Mouse (Mus musculus) lung, postnatal 0 days (tissue): ENCODE measurements around the gene Abcc4. TPM values are rescaled to one million over a fixed set of nuclear protein-coding genes. Genes with fewer than 3 reads are reported as not detected.

Experiments
- ATAC-seq: fragments of 200-750 bp; cut with Nextera tagmentation; 2 replicates; pipeline ENCODE4 v1.8.0; 2017; ENCODE audit warnings: moderate library complexity
- DNase-seq: peaks from one replicate; pipeline ENCODE4 v3.0.0-alpha.2; 2016; ENCODE audit warnings: low spot score
- H3K27ac ChIP-seq: fragments of 300-500 bp; sonication (generic); 2 replicates; pipeline ENCODE4 v1.5.1; 2014; ENCODE audit warnings: antibody characterized with exemption, mild to moderate bottlenecking, low read length, mixed read lengths
- H3K27me3 ChIP-seq: fragments of 300-500 bp; sonication (generic); replicated peaks from 2 replicates; pipeline ENCODE4 v1.6.1; 2014; ENCODE audit warnings: low read length, mixed read lengths; ENCODE audit not compliant: insufficient read depth
- H3K36me3 ChIP-seq: fragments of 300-500 bp; sonication (generic); 2 replicates; pipeline ENCODE4 v1.6.1; 2014; ENCODE audit warnings: low read length, mixed read lengths; ENCODE audit not compliant: insufficient read depth
- H3K4me1 ChIP-seq: fragments of 300-500 bp; sonication (generic); 2 replicates; pipeline ENCODE4 v1.6.1; 2014; ENCODE audit warnings: antibody characterized with exemption, low read depth, low read length, mixed read lengths; ENCODE audit not compliant: insufficient read depth
- H3K4me2 ChIP-seq: fragments of 300-500 bp; sonication (generic); replicated peaks from 2 replicates; pipeline ENCODE4 v1.6.1; 2014; ENCODE audit warnings: low read depth, mild to moderate bottlenecking, low read length, moderate library complexity, mixed read lengths
- H3K4me3 ChIP-seq: fragments of 300-500 bp; sonication (generic); 2 replicates; pipeline ENCODE4 v1.5.1; 2014; ENCODE audit warnings: low read depth, low read length
- H3K9ac ChIP-seq: fragments of 300-500 bp; sonication (generic); replicated peaks from 2 replicates; pipeline ENCODE4 v1.6.1; 2014; ENCODE audit warnings: low read depth, mild to moderate bottlenecking
- H3K9me3 ChIP-seq: fragments of 300-500 bp; sonication (generic); 2 replicates; pipeline ENCODE4 v1.6.1; 2016; ENCODE audit warnings: low read length, mixed read lengths
- CTCF ChIP-seq: IDR thresholded peaks from 2 replicates; pipeline ENCODE4 v1.5.1; 2016; ENCODE audit warnings: antibody characterized with exemption, mild to moderate bottlenecking
- EP300 ChIP-seq: IDR thresholded peaks from 2 replicates; pipeline ENCODE4 v1.6.1; 2016; ENCODE audit warnings: antibody characterized with exemption, mild to moderate bottlenecking, control low read depth
- WGBS: fragments of 180-500 bp; shearing (Covaris S2); extraction: QIAGEN DNeasy Blood & Tissue Kit; methylation state at CpG from one replicate; pipeline ENCODE4 v1.1.7; 2014; 5-methylcytosine and 5-hydroxymethylcytosine counted together
- polyA plus RNA-seq: library from polyadenylated mRNA; unstranded; fragments of >200 nt; fragmentation: Nextera tagmentation; extraction: Ambion mirVana; gene quantifications from 2 replicates; pipeline ENCODE4 v1.2.1, GENCODE M21; 2015

The Abcc4 gene
- polyA plus RNA-seq, 1 experiment from 2014 or later: 1.0 TPM

DNA sequence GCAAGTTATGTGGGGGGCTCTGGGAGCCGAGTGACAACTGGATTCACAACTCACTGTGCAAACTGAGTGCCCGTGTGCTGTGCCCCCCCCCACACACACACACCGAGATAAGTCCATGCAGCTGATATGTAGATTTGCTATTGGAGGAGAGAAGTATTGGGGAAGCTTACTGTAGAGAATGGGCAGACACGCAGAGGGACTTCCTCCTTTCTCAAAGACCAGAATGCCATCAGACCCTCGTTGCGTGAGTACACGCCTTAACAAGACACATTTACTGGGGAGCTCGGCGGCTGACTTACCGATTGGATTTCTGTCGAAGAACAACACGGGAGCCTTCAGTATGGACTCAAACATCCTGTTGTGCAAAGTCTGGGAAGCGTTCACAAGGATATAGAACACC, 111.6 kb downstream of the Abcc4 start:
- Histone ChIP-seq H3K4me3 (no peak overlapping the region), H3K36me3 (no peaks in the 10 kb centered on the region), H3K27ac (no peak overlapping the region), H3K9ac (no peak overlapping the region), H3K4me2 (0 out of 2 replicates have a peak overlapping the region, but pooled peaks have one; percentile 12), H3K27me3 (no peaks in the 10 kb centered on the region), H3K4me1 (no peaks in the 10 kb centered on the region), H3K9me3 (no peaks in the 10 kb centered on the region)
- no peak for TF ChIP-seq CTCF
- TF ChIP-seq EP300: no peak
- ATAC-seq (no peak), DNase-seq (peak; percentile 11)
- 58% methylated on average over 13 of the region's 13 CpGs for WGBS

- H3K27me3 ChIP-seq: no peaks in the 10 kb centered on the region
- no peaks in the 10 kb centered on the region for H3K9me3 ChIP-seq
- no peaks in the 10 kb centered on the region for H3K36me3 ChIP-seq
- ATAC-seq (peak; percentile 80), DNase-seq (peak; percentile 74)
- H3K9ac ChIP-seq: no peak overlapping the region
- TF ChIP-seq EP300: no peak
- TF ChIP-seq CTCF: peak; percentile 92
- no peaks in the 10 kb centered on the region for H3K4me1 ChIP-seq
- no peak overlapping the region for H3K4me3 ChIP-seq
- no peak overlapping the region for H3K4me2 ChIP-seq
- WGBS: 45% methylated on average over 20 of the region's 20 CpGs
- H3K27ac ChIP-seq: no peak overlapping the region
Observed at GRCm38 (mm10) chr14:118591477-118592403, 114.3 kb downstream of the Abcc4 start.

GRCm38 (mm10) chr14:118582333-118582941, 123.6 kb downstream of the Abcc4 start:
- Histone ChIP-seq H3K27ac (no peak overlapping the region), H3K4me1 (no peaks in the 10 kb centered on the region), H3K36me3 (no peaks in the 10 kb centered on the region), H3K9me3 (no peaks in the 10 kb centered on the region), H3K4me3 (no peak overlapping the region), H3K27me3 (no peaks in the 10 kb centered on the region), H3K4me2 (no peak overlapping the region), H3K9ac (no peak overlapping the region)
- DNase-seq (no peak), ATAC-seq (no peak)
- no peak for TF ChIP-seq EP300
- TF ChIP-seq CTCF: no peak
- 63% methylated on average over 8 of the region's 8 CpGs for WGBS

- WGBS: 29% methylated on average over 8 of the region's 8 CpGs
Observed at GRCm38 (mm10) chr14:118581673-118582072, 124.3 kb downstream of the Abcc4 start.

DNA sequence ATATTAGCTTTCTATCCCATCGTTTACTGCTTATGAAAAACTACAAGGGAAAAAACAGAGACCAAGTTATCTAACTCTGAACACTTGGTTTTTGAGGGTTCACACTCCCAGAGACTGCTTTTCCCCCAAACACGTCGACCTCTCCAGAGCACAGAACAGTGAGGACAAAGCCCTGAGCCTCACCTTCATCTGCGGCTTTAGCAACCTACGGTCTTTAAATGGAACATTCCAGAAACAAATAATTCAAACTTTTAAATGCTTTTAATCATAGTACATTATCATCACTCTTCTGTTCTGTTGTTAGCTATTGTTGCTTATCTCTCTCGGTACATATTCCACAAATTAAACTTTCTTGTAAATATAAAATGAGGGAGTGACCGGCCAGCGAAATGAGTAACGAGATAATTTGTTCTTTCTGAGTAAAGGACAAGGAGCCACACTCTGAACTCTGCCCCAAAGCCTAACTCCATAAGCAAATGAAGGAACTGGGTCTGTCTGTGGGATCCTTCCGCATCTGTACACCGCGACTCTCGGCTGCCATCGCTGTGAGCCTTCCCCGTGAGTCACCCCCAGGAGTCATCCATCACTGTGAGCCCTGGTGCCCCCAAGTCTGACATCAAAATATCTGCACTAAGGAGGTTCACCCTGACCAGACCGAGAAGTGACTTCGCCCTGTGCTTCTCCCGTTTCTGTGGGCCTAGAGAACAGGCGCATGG, 126.8 kb downstream of the Abcc4 start:
- Histone ChIP-seq H3K4me1 (no peaks in the 10 kb centered on the region), H3K27me3 (no peaks in the 10 kb centered on the region), H3K4me2 (no peak overlapping the region), H3K4me3 (no peak overlapping the region), H3K36me3 (no peaks in the 10 kb centered on the region), H3K9ac (no peak overlapping the region), H3K27ac (no peak overlapping the region), H3K9me3 (no peaks in the 10 kb centered on the region)
- no peak for DNase-seq
- TF ChIP-seq EP300 (no peak), CTCF (no peak)
- ATAC-seq: no peak
- 66% methylated on average over 19 of the region's 19 CpGs for WGBS

More at GRCm38 (mm10) chr14:118581673-118582072, 124.3 kb downstream of the Abcc4 start:
- no peaks in the 10 kb centered on the region for H3K9me3 ChIP-seq
- no peak overlapping the region for H3K9ac ChIP-seq
- DNase-seq: no peak
- H3K4me1 ChIP-seq: no peaks in the 10 kb centered on the region
- H3K36me3 ChIP-seq: no peaks in the 10 kb centered on the region
- no peaks in the 10 kb centered on the region for H3K27me3 ChIP-seq
- ATAC-seq: no peak
- TF ChIP-seq EP300 (no peak), CTCF (no peak)
- no peak overlapping the region for H3K27ac ChIP-seq
- no peak overlapping the region for H3K4me2 ChIP-seq
- no peak overlapping the region for H3K4me3 ChIP-seq

DNA sequence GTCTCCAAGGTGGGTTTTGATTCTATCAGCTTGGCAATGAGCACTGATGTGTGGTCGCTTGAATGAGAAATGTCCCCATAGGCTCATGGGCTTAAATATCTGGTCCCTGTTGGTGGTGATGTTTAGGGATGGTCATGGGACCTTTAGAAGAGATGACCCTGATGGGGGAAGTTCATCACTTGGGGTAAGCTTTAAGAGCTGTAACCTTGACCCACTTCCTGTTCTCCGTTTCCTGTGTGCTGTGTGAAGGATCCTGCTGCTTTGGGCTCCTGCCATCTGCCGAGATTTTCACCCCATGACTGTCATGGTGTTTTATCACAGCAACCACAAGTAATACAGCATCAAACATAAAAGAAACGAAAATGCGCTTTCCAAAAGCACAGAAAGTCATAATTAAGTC, 128.1 kb downstream of the Abcc4 start:
- H3K4me1 ChIP-seq: no peaks in the 10 kb centered on the region
- no peak overlapping the region for H3K4me2 ChIP-seq
- H3K9ac ChIP-seq: no peak overlapping the region
- no peaks in the 10 kb centered on the region for H3K27me3 ChIP-seq
- H3K4me3 ChIP-seq: no peak overlapping the region
- 84% methylated on average over 5 of the region's 5 CpGs for WGBS
- DNase-seq: no peak
- ATAC-seq: no peak
- H3K27ac ChIP-seq: no peak overlapping the region
- no peaks in the 10 kb centered on the region for H3K9me3 ChIP-seq
- no peaks in the 10 kb centered on the region for H3K36me3 ChIP-seq
- TF ChIP-seq CTCF (no peak), EP300 (no peak)
